Mouse (Mus musculus) kidney, adult 18-20 months (tissue): ENCODE data around the gene Tns1.

ENCODE experiments used
- DNase-seq: peaks from one replicate; pipeline ENCODE4 v3.0.0; 2021

Gene Tns1

GRCm38 (mm10) chr1:74055552-74055951 is 68.7 kb downstream of the Tns1 start:
- no peak for DNase-seq

- DNase-seq: no peak
Observed at GRCm38 (mm10) chr1:74054471-74054870, 69.8 kb downstream of the Tns1 start.

GRCm38 (mm10) chr1:74054007-74054406 is 70.2 kb downstream of the Tns1 start:
- no peak for DNase-seq

- no peak for DNase-seq
Observed at GRCm38 (mm10) chr1:74053068-74053467, 71.2 kb downstream of the Tns1 start.

GRCm38 (mm10) chr1:74051349-74051748 is 72.9 kb downstream of the Tns1 start:
- no peak for DNase-seq

- DNase-seq: no peak
Observed at GRCm38 (mm10) chr1:74049430-74049829, 74.8 kb downstream of the Tns1 start.

GRCm38 (mm10) chr1:74047722-74048121 is 76.5 kb downstream of the Tns1 start:
- DNase-seq: peak; percentile 91

GRCm38 (mm10) chr1:74047311-74047710 is 76.9 kb downstream of the Tns1 start:
- DNase-seq: peak; percentile 90

GRCm38 (mm10) chr1:74045034-74045433 is 79.2 kb downstream of the Tns1 start:
- peak; percentile 56 for DNase-seq

- peak; percentile 77 for DNase-seq
Observed at GRCm38 (mm10) chr1:74044421-74044820, 79.8 kb downstream of the Tns1 start.

- DNase-seq: no peak
Observed at GRCm38 (mm10) chr1:74043584-74044105, 80.6 kb downstream of the Tns1 start.

- DNase-seq: no peak
Observed at GRCm38 (mm10) chr1:74042711-74043467, 81.4 kb downstream of the Tns1 start.

GRCm38 (mm10) chr1:74041692-74042091 is 82.6 kb downstream of the Tns1 start:
- no peak for DNase-seq

GRCm38 (mm10) chr1:74041178-74041577 is 83.1 kb downstream of the Tns1 start:
- DNase-seq: no peak

- peak; percentile 88 for DNase-seq
Observed at GRCm38 (mm10) chr1:74036560-74037390, 87.5 kb downstream of the Tns1 start.

GRCm38 (mm10) chr1:74035912-74036489 is 88.2 kb downstream of the Tns1 start:
- DNase-seq: peak; percentile 88

- peak; percentile 48 for DNase-seq
Observed at GRCm38 (mm10) chr1:74035487-74035886, 88.8 kb downstream of the Tns1 start.

GRCm38 (mm10) chr1:74034736-74035135 is 89.5 kb downstream of the Tns1 start:
- DNase-seq: peak; percentile 77

- peak; percentile 60 for DNase-seq
Observed at GRCm38 (mm10) chr1:74034211-74034610, 90.0 kb downstream of the Tns1 start.

GRCm38 (mm10) chr1:74033407-74033806 is 90.8 kb downstream of the Tns1 start:
- DNase-seq: peak; percentile 76

- DNase-seq: peak; percentile 56
Observed at GRCm38 (mm10) chr1:74032966-74033365, 91.3 kb downstream of the Tns1 start.

GRCm38 (mm10) chr1:74031771-74032609 is 92.3 kb downstream of the Tns1 start:
- DNase-seq: peak; percentile 54
